Mouse (Mus musculus): ENCODE measurements around the gene Hspb1. TPM values are rescaled to one million over a fixed set of nuclear protein-coding genes. Genes with fewer than 3 reads are reported as not detected.
A peak's percentile ranks its signal among the peaks of the same experiment; 100 is the strongest.

The Hspb1 gene
- polyA plus RNA-seq (2016; fragmentation: Nextera tagmentation; extraction: Ambion mirVana) = 10.6 and 24.0 TPM in 2 replicates

- Histone ChIP-seq H3K9me3 (no peaks in the 10 kb centered on the region), H3K4me1 (replicated peaks) (peaks cover 17% of the 10 kb centered on the region), H3K36me3 (no peaks in the 10 kb centered on the region), H3K27ac (no peak within 1 kb of the TSS), H3K4me3 (peak within 1 kb of the TSS; percentile 39), H3K27me3 (ENCODE audit: insufficient read depth, poor library complexity, severe bottlenecking) (peaks cover 61% of the 10 kb centered on the region)
- DNase-seq (ENCODE audit: low spot score) = peak; percentile 50
- 3% methylated on average over 24 of the region's 24 CpGs for WGBS
Measured at GRCm38 (mm10) chr5:135887675-135888102, at the start of gene Hspb1. Gene Hspb1 (plus strand): TSS chr5:135887919.

GRCm38 (mm10) chr5:135841651-135842050, 46.1 kb upstream of the Hspb1 start:
- no peak overlapping the region for H3K27ac ChIP-seq
- DNase-seq (ENCODE audit: low spot score) = no peak
- no peaks in the 10 kb centered on the region for H3K36me3 ChIP-seq
- H3K9me3 ChIP-seq = no peaks in the 10 kb centered on the region
- no peak overlapping the region for H3K4me3 ChIP-seq
- WGBS = 84% methylated on average over 6 of the region's 6 CpGs
- H3K4me1 ChIP-seq (replicated peaks) = no peaks in the 10 kb centered on the region
- peaks cover 12% of the 10 kb centered on the region for H3K27me3 ChIP-seq (ENCODE audit: insufficient read depth, poor library complexity, severe bottlenecking)

DNA sequence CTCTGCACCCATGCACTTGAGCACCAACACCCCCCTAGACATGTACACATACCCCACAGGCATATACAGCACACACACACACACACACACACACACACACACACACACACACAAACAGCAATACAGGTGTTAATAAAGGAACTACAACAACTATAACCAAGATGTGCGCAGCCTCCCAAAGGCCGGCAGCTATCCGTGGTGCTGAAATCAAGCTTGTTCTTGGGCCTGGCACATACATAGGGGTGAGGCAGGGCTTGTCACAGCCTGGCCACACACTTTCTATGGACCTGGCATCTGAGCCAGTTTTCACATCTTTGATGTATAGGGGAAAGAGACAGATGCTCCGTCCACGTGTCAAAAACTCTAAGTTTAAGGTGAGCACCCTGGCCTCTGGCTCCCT, 44.3 kb upstream of the Hspb1 start:
- WGBS = 24% methylated on average over 5 of the region's 5 CpGs
- peak; percentile 38 for DNase-seq (ENCODE audit: low spot score)
- no peaks in the 10 kb centered on the region for H3K4me1 ChIP-seq (replicated peaks)
- no peak overlapping the region for H3K27ac ChIP-seq
- H3K36me3 ChIP-seq = no peaks in the 10 kb centered on the region
- 0 out of 2 replicates have a peak, but pooled peaks cover 6% of the 10 kb centered on the region for H3K27me3 ChIP-seq (ENCODE audit: insufficient read depth, poor library complexity, severe bottlenecking)
- H3K4me3 ChIP-seq = no peak overlapping the region
- peaks cover 4% of the 10 kb centered on the region; the same call in 1 of the 2 replicates for H3K9me3 ChIP-seq

DNA sequence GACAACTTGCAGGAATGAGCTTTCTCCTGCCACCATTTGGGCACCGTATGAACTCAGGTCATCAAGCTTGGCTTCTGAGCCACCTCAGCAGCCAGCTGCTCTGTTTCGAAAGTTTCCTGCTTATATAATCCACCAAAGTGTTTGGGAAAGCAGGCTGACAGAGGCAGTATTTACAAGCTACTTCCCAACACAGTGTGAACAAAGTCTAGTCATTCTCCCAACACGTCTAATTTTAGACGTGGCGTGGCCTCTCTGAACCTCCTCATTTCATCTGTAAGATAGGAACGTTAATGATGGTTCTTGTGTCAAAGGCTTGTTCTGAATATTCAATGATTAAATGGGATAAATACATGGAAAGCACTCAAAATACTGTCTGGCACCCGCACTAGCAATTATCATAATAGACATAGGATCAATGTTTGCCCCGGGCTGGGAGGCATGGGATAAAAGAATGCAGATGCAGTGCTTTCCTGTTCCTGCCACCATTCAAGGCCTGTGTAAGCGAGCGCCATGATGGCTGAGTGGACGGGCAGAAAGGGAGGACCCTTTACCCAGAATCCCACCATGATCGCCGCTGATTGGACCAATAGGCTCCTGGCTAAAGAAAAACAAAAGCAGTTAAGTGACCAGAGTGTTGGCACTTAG, 41.9 kb upstream of the Hspb1 start:
- no peak for DNase-seq (ENCODE audit: low spot score)
- H3K27ac ChIP-seq = no peak overlapping the region
- no peaks in the 10 kb centered on the region for H3K36me3 ChIP-seq
- peaks cover 4% of the 10 kb centered on the region; the same call in 1 of the 2 replicates for H3K9me3 ChIP-seq
- H3K4me1 ChIP-seq (replicated peaks) = peaks cover 15% of the 10 kb centered on the region
- no peak overlapping the region for H3K4me3 ChIP-seq
- peaks cover 19% of the 10 kb centered on the region for H3K27me3 ChIP-seq (ENCODE audit: insufficient read depth, poor library complexity, severe bottlenecking)
- WGBS = 86% methylated on average over 13 of the region's 13 CpGs

- WGBS = 74% methylated on average over 4 of the region's 4 CpGs
- DNase-seq (ENCODE audit: low spot score) = no peak
- Histone ChIP-seq H3K4me3 (no peak overlapping the region), H3K27me3 (ENCODE audit: insufficient read depth, poor library complexity, severe bottlenecking) (peaks cover 35% of the 10 kb centered on the region), H3K9me3 (peaks cover 4% of the 10 kb centered on the region; the same call in 1 of the 2 replicates), H3K27ac (no peak overlapping the region), H3K36me3 (no peaks in the 10 kb centered on the region), H3K4me1 (replicated peaks) (peaks cover 31% of the 10 kb centered on the region)
Measured at GRCm38 (mm10) chr5:135847460-135847859, 40.3 kb upstream of the Hspb1 start.

GRCm38 (mm10) chr5:135847881-135848280, 39.8 kb upstream of the Hspb1 start:
- H3K27ac ChIP-seq = no peak overlapping the region
- H3K4me3 ChIP-seq = no peak overlapping the region
- 89% methylated on average over 3 of the region's 3 CpGs for WGBS
- no peak for DNase-seq (ENCODE audit: low spot score)
- no peaks in the 10 kb centered on the region for H3K36me3 ChIP-seq
- H3K4me1 ChIP-seq (replicated peaks) = peaks cover 35% of the 10 kb centered on the region
- peaks cover 39% of the 10 kb centered on the region for H3K27me3 ChIP-seq (ENCODE audit: insufficient read depth, poor library complexity, severe bottlenecking)
- peaks cover 4% of the 10 kb centered on the region; the same call in 1 of the 2 replicates for H3K9me3 ChIP-seq

GRCm38 (mm10) chr5:135851024-135851423, 36.7 kb upstream of the Hspb1 start:
- DNase-seq (ENCODE audit: low spot score) = peak; percentile 88
- Histone ChIP-seq H3K4me3 (peak overlapping the region; percentile 50), H3K27me3 (ENCODE audit: insufficient read depth, poor library complexity, severe bottlenecking) (peaks cover 71% of the 10 kb centered on the region), H3K4me1 (replicated peaks) (peaks cover 39% of the 10 kb centered on the region), H3K27ac (peak overlapping the region; percentile 90), H3K9me3 (peaks cover 4% of the 10 kb centered on the region; the same call in 1 of the 2 replicates), H3K36me3 (no peaks in the 10 kb centered on the region)
- WGBS = under 1% methylated on average over 15 of the region's 15 CpGs

DNA sequence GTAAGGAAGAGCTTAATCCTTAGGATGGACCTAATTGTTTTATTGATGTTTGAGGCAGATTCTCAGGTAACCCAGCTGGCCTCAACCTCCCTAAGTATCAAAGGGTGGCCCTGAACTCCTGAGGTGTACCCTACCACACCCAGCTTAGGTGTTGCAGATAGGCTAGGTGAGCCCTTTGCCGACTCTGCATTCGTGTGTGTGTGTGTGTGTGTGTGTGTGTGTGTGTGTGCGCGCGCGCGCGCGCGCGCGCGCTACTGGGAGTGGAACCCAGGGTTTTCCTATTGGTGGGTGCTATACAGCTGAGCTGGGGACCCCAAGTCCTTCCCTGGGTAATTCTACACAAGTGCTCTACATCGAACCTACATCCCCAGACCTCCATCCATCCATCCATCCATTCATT, 36.2 kb upstream of the Hspb1 start:
- Histone ChIP-seq H3K4me1 (replicated peaks) (peaks cover 39% of the 10 kb centered on the region), H3K36me3 (no peaks in the 10 kb centered on the region), H3K27me3 (ENCODE audit: insufficient read depth, poor library complexity, severe bottlenecking) (peaks cover 75% of the 10 kb centered on the region), H3K9me3 (peaks cover 4% of the 10 kb centered on the region; the same call in 1 of the 2 replicates), H3K27ac (peak overlapping the region; percentile 90), H3K4me3 (peak overlapping the region; percentile 50)
- 3% methylated on average over 13 of the region's 14 CpGs for WGBS
- no peak for DNase-seq (ENCODE audit: low spot score)

GRCm38 (mm10) chr5:135852421-135852820, 35.3 kb upstream of the Hspb1 start:
- no peaks in the 10 kb centered on the region for H3K36me3 ChIP-seq
- peaks cover 2% of the 10 kb centered on the region; the same call in 1 of the 2 replicates for H3K9me3 ChIP-seq
- WGBS = 4% methylated on average over 10 of the region's 10 CpGs
- peaks cover 47% of the 10 kb centered on the region for H3K4me1 ChIP-seq (replicated peaks)
- peak overlapping the region; percentile 50 for H3K4me3 ChIP-seq
- H3K27me3 ChIP-seq (ENCODE audit: insufficient read depth, poor library complexity, severe bottlenecking) = peaks cover 85% of the 10 kb centered on the region
- H3K27ac ChIP-seq = peak overlapping the region; percentile 90
- peak; percentile 59 for DNase-seq (ENCODE audit: low spot score)

DNA sequence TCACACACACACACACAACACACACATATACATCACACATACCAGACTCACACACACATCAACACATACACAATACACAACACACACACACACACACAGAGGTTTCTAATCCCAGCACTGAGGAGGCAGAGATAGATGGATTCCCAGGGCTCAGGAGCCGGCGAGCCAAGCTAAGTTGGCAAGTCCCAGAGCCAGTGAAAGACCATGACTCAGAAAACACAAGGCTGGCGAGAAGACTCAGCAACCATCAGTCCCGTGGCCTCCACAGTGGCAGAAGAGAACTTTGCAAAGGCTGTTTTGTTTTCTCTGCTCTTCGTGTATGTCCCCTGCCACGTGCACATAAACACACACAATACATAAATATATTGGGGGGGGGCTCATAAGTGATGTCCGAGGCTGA, 34.0 kb upstream of the Hspb1 start:
- Histone ChIP-seq H3K4me1 (replicated peaks) (peaks cover 47% of the 10 kb centered on the region), H3K27me3 (ENCODE audit: insufficient read depth, poor library complexity, severe bottlenecking) (peaks cover 97% of the 10 kb centered on the region), H3K4me3 (no peak overlapping the region), H3K27ac (no peak overlapping the region), H3K9me3 (no peaks in the 10 kb centered on the region), H3K36me3 (no peaks in the 10 kb centered on the region)
- no peak for DNase-seq (ENCODE audit: low spot score)
- WGBS = 67% methylated on average over 7 of the region's 7 CpGs

- WGBS = 0% methylated on average over 4 of the region's 4 CpGs
Measured at GRCm38 (mm10) chr5:135855156-135855555, 32.6 kb upstream of the Hspb1 start.

DNA sequence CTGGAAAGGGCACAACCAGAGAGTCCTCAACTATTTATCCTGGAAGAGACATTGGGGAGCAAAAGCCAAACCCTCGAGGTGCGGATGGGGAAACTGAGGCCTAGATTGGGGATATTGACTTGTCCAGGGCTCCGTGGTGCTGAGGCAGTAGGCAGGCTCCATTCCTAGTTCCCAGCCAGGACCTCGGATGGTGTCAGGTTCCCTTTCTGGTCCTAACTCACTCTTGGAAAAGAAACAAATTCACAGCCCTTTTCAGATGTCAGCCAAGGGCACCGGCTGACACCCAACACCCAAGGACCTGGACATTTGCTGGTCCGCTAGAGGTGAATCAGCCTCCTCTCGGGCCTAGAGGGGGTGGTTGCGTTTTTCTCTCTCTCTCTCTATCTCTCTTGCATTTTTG, 21.1 kb upstream of the Hspb1 start:
- peaks cover 95% of the 10 kb centered on the region for H3K27me3 ChIP-seq (ENCODE audit: insufficient read depth, poor library complexity, severe bottlenecking)
- no peak overlapping the region for H3K27ac ChIP-seq
- peaks cover 22% of the 10 kb centered on the region for H3K4me1 ChIP-seq (replicated peaks)
- no peak for DNase-seq (ENCODE audit: low spot score)
- H3K9me3 ChIP-seq = no peaks in the 10 kb centered on the region
- whole genome bisulfite sequencing = 37% methylated on average over 8 of the region's 8 CpGs
- H3K36me3 ChIP-seq = 0 out of 2 replicates have a peak, but pooled peaks cover 6% of the 10 kb centered on the region
- H3K4me3 ChIP-seq = no peak overlapping the region

More at GRCm38 (mm10) chr5:135855156-135855555, 32.6 kb upstream of the Hspb1 start:
- no peaks in the 10 kb centered on the region for H3K9me3 ChIP-seq
- H3K36me3 ChIP-seq = no peaks in the 10 kb centered on the region
- peaks cover 39% of the 10 kb centered on the region for H3K4me1 ChIP-seq (replicated peaks)
- H3K4me3 ChIP-seq = no peak overlapping the region
- DNase-seq (ENCODE audit: low spot score) = peak; percentile 77
- peaks cover 98% of the 10 kb centered on the region for H3K27me3 ChIP-seq (ENCODE audit: insufficient read depth, poor library complexity, severe bottlenecking)
- no peak overlapping the region for H3K27ac ChIP-seq
